Mouse (Mus musculus) intestine, embryonic 16.5 days (tissue): ENCODE results near the gene Rbm43. TPM values are rescaled to one million over a fixed set of nuclear protein-coding genes. Genes with fewer than 3 reads are reported as not detected.

Experiments
- ATAC-seq: fragments of 200-750 bp; cut with Nextera tagmentation; 2 replicates; pipeline ENCODE4 v1.8.0; 2017; ENCODE audit warnings: moderate TSS enrichment, moderate library complexity
- H3K27ac ChIP-seq: fragments of 300-500 bp; sonication (generic); 2 replicates; pipeline ENCODE4 v1.5.1; 2014; ENCODE audit warnings: mild to moderate bottlenecking, low read length
- H3K27me3 ChIP-seq: fragments of 300-500 bp; sonication (generic); replicated peaks from 2 replicates; pipeline ENCODE4 v1.6.1; 2014; ENCODE audit warnings: low read length, control low read depth, mixed read lengths; ENCODE audit not compliant: control insufficient read depth, insufficient read depth
- H3K36me3 ChIP-seq: fragments of 300-500 bp; sonication (generic); 2 replicates; pipeline ENCODE4 v1.6.1; 2014; ENCODE audit warnings: low read length, control low read depth; ENCODE audit not compliant: control insufficient read depth, insufficient read depth
- H3K4me1 ChIP-seq: fragments of 300-500 bp; sonication (generic); 2 replicates; pipeline ENCODE4 v1.6.1; 2014; ENCODE audit warnings: low read length, control low read depth, mixed read lengths; ENCODE audit not compliant: control insufficient read depth, insufficient read depth
- H3K4me2 ChIP-seq: fragments of 300-500 bp; sonication (generic); 2 replicates; pipeline ENCODE4 v1.6.1; 2014; ENCODE audit warnings: low read depth, low read length, control low read depth
- H3K4me3 ChIP-seq: fragments of 300-500 bp; sonication (generic); 2 replicates; pipeline ENCODE4 v1.5.1; 2014; ENCODE audit warnings: mild to moderate bottlenecking, low read length
- H3K9ac ChIP-seq: fragments of 300-500 bp; sonication (generic); 2 replicates; pipeline ENCODE4 v1.6.1; 2014; ENCODE audit warnings: low read depth, low read length
- H3K9me3 ChIP-seq: fragments of 300-500 bp; sonication (generic); 2 replicates; pipeline ENCODE4 v1.6.1; 2016; ENCODE audit warnings: low read length, control low read depth; ENCODE audit not compliant: control insufficient read depth
- WGBS: fragments of 180-500 bp; shearing (Covaris S2); extraction: QIAGEN DNeasy Blood & Tissue Kit; methylation state at CpG from one replicate; pipeline ENCODE4 v1.1.7; 2014; 5-methylcytosine and 5-hydroxymethylcytosine counted together
- polyA plus RNA-seq: library from polyadenylated mRNA; unstranded; fragments of >200 nt; fragmentation: Nextera tagmentation; extraction: Ambion mirVana; gene quantifications from 2 replicates; pipeline ENCODE4 v1.2.1, GENCODE M21; 2015

Rbm43 gene
- polyA plus RNA-seq, 1 experiment from 2014 or later = 9.3 TPM

DNA sequence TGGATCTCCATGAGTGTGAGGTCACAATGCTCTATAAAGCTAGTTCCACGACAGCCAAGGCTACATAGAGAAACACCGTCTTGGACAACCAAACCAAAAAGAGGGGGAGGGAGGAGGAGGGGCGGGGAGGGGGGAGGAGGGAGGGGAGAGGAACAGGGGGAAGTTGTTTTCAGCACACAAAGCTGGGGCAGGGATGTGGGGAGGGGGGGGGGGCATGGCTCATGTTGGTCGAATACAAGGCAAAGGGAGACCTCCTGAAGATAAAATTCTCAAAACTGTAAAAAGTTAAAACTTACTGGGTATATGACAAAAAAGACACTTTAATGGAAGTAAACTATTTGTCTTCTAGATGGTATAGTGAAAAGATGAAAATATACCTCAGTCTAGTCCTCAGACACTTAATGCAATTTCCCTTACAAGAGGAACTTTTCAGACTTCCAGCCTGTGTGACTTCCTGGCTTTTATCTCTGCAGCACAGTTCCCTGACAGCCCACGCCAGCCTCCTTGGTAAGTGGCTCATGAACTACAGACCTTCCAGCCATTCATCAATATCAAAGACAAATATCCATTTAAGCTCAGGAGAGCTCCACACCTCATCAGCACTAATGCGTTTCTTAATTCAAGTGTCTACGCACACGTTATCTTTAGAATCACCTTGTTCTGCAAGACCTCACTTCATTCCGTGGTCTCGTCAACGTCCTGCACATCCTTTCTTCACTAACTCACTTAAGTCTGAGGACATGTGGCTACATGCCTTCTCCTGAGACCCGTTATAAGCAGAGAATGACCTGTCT lies 1.4 kb downstream of the Rbm43 start:
- H3K9ac ChIP-seq = no peak overlapping the region
- H3K36me3 ChIP-seq = no peaks in the 10 kb centered on the region
- no peak overlapping the region for H3K27ac ChIP-seq
- peak overlapping the region; percentile 57 for H3K4me3 ChIP-seq
- peak overlapping the region; percentile 80 for H3K4me2 ChIP-seq
- H3K4me1 ChIP-seq = no peaks in the 10 kb centered on the region
- no peaks in the 10 kb centered on the region for H3K27me3 ChIP-seq
- H3K9me3 ChIP-seq = no peaks in the 10 kb centered on the region
- ATAC-seq = no peak
- 56% methylated on average over 12 of the region's 12 CpGs for WGBS

DNA sequence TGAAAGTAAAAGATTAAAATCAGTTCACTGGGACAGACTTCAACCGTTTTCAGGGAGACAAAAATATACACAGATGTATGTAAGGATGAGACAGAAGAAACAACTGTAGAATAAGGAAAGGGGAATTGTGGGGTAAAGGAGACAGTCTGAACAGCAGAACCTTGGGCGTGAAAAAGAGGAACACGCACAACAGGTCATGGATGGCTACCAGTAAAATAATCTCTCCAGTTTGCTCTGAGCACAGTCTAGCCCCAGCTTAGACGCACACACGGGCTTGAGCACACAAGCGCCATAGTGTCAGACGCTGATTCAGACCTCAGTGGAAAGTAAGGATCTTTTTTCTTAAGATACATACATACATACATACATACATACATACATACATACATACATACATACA lies 3.7 kb downstream of the Rbm43 start:
- Histone ChIP-seq H3K9ac (no peak overlapping the region), H3K4me3 (no peak overlapping the region), H3K9me3 (no peaks in the 10 kb centered on the region), H3K4me2 (no peak overlapping the region), H3K27ac (no peak overlapping the region), H3K27me3 (no peaks in the 10 kb centered on the region), H3K4me1 (no peaks in the 10 kb centered on the region), H3K36me3 (no peaks in the 10 kb centered on the region)
- ATAC-seq = no peak
- WGBS = 85% methylated on average over 7 of the region's 7 CpGs

DNA sequence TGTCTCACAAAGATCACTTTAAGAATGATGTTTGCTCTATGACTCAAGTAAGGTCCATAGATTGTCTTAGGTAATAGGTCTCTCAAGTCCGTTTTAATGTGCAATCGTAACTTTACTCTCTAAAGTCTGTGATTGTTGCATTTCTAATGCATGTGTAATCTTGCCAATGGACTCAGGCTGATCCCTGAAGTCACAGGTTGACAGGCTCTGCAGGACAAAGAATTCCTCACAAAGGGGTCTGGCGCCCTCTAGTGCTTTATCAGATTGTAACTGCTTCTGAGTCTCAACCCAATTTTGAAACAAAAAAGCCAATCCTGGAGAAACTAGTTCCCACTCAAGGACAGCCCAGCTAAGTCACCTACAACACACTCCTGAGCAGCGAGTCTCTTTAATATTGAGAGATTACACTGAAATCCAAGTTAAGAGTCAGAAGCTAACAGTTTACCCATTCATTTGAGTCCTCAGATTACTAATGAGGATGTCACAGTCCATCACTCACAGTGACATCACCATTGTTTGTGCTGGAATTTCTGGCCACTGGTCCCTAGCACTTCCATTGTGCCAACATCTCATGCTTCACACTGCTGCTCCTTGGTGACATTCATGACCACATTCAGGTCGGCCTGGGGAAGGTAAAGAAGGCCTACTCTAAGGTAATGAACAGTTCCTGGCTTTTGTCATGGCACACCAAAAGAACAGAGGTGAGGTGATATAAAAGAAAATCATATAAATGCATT lies 19.9 kb downstream of the Rbm43 start:
- Histone ChIP-seq H3K9ac (no peak overlapping the region), H3K4me2 (no peak overlapping the region), H3K4me3 (no peak overlapping the region), H3K9me3 (no peaks in the 10 kb centered on the region), H3K4me1 (peaks cover 6% of the 10 kb centered on the region; the same call in 1 of the 2 replicates), H3K36me3 (no peaks in the 10 kb centered on the region), H3K27me3 (no peaks in the 10 kb centered on the region), H3K27ac (no peak overlapping the region)
- WGBS = 16% methylated on average over 5 of the region's 5 CpGs
- peak; percentile 42; the same call in 1 of the 2 replicates for ATAC-seq

DNA sequence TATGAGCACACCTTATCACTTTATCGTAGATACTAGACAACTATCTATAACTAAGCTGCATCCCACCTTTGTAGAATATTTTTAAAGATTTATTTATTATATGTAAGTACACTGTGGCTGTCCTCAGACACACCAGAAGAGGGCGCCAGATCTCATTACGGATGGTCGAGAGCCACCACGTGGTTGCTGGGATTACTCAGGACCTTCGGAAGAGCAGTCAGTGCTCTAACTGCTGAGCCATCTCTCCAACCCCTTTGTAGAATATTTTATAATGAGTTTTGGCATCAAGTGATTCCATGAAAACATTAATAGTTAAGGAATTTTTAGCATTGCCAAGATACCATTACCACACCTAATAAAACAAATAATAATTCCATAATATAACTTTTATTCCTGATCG lies 20.4 kb downstream of the Rbm43 start:
- H3K36me3 ChIP-seq = no peaks in the 10 kb centered on the region
- H3K9me3 ChIP-seq = no peaks in the 10 kb centered on the region
- H3K4me1 ChIP-seq = peaks cover 6% of the 10 kb centered on the region; the same call in 1 of the 2 replicates
- no peak overlapping the region for H3K27ac ChIP-seq
- no peak overlapping the region for H3K9ac ChIP-seq
- ATAC-seq = no peak
- H3K4me3 ChIP-seq = no peak overlapping the region
- WGBS = 58% methylated on average over 7 of the region's 7 CpGs
- no peaks in the 10 kb centered on the region for H3K27me3 ChIP-seq
- no peak overlapping the region for H3K4me2 ChIP-seq

DNA sequence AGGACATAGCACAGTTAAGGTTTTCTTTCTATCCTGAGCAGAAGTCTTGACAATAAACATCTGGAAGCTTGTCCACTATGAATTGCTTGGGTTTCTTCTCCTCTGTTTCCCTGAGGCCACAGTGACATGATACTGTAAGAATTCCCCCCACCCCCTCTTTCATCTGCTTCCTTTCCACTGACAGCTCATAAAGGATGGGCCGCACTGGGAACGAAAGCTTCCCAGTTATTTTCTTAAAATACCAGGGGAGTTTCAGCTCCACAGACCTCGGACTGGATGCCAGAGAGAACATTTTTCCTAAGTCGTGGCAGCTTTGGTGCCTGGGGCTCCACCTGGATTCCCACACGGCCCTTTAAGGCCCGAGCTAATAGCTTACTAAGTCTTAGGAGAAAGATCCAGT lies 22.2 kb downstream of the Rbm43 start:
- no peaks in the 10 kb centered on the region for H3K36me3 ChIP-seq
- no peak overlapping the region for H3K4me3 ChIP-seq
- no peak overlapping the region for H3K9ac ChIP-seq
- peaks cover 6% of the 10 kb centered on the region; the same call in 1 of the 2 replicates for H3K4me1 ChIP-seq
- peak overlapping the region; percentile 61 for H3K27ac ChIP-seq
- H3K27me3 ChIP-seq = no peaks in the 10 kb centered on the region
- no peaks in the 10 kb centered on the region for H3K9me3 ChIP-seq
- 0 out of 2 replicates have a peak overlapping the region, but pooled peaks have one; percentile 19 for H3K4me2 ChIP-seq
- 0 out of 2 replicates have a peak, but pooled peaks have one; percentile 28 for ATAC-seq
- 31% methylated on average over 6 of the region's 6 CpGs for WGBS

DNA sequence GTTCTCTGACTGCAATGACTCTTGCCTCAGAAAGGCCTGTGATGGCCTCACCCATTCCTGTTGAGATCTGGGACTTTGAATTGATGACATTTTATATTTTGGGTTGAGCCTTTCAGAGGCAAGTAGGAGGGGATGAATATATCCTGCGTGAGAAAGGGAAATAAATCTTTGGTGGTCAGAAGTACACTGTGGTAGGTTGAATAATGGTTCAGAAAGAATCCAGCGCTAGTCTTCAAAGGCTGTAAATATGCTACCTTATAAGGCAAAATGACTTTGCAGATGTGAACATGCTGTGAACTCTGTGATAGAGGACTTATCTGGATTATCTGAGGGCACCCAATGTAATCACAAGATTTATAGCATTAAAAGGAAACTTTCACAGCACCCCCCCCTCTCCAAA lies 23.1 kb downstream of the Rbm43 start:
- Histone ChIP-seq H3K4me2 (no peak overlapping the region), H3K27ac (no peak overlapping the region; the same call in 1 of the 2 replicates), H3K9ac (no peak overlapping the region), H3K36me3 (no peaks in the 10 kb centered on the region), H3K27me3 (no peaks in the 10 kb centered on the region), H3K4me3 (no peak overlapping the region), H3K9me3 (no peaks in the 10 kb centered on the region), H3K4me1 (peaks cover 6% of the 10 kb centered on the region; the same call in 1 of the 2 replicates)
- ATAC-seq = no peak
- WGBS = 54% methylated on average over 2 of the region's 2 CpGs

DNA sequence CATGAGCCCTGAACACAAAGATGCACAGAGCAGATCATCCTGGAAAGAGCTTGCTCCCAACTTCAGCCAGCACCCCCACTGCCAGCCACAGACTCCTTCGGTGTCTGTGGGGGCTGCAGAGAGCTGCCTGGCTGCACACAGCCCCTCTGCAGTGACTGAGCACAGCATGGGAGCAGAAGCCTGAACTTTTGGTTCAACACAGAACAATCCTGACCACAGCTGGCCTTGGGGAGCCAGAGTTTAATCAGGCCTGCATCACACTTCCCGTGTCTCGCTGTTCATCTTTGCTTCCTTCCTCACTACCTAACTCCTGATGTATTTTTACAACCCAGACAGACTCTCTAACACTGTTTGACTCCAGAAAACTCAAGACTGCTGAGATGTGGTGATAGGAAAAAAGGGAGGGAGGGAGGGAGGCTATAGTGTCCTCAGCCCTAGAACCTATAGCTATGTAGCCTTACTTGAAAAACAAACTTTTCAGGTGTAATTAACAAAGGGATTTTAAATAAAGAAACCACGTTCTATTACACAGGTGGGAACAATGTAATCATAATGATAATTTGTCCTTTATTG lies 27.3 kb downstream of the Rbm43 start:
- 58% methylated on average over 4 of the region's 4 CpGs for WGBS
- no peak overlapping the region for H3K4me2 ChIP-seq
- no peak overlapping the region for H3K27ac ChIP-seq
- no peak overlapping the region for H3K4me3 ChIP-seq
- H3K27me3 ChIP-seq = no peaks in the 10 kb centered on the region
- H3K9ac ChIP-seq = no peak overlapping the region
- no peaks in the 10 kb centered on the region for H3K9me3 ChIP-seq
- ATAC-seq = no peak
- peaks cover 3% of the 10 kb centered on the region; the same call in 1 of the 2 replicates for H3K4me1 ChIP-seq
- H3K36me3 ChIP-seq = no peaks in the 10 kb centered on the region

DNA sequence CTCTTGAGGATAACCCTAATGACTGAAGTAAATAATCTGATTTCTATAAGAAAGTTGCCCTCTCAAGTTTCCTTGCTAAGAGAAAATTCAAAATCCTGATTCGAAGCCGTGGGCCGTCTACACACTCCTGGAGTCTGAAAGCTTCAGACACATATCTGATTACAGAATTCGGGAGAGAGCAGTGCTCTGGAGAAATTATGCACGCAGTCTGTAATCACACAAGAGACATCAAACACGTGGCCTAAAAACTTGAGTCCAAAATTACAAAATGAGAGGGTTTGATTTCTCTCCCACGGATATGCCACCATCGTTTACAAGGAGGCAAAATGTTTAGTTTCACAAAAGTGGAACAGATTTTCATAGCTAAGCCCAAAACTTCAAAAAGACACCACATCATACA lies 29.3 kb downstream of the Rbm43 start:
- WGBS = 73% methylated on average over 8 of the region's 8 CpGs
- Histone ChIP-seq H3K27ac (no peak overlapping the region), H3K9ac (no peak overlapping the region), H3K9me3 (no peaks in the 10 kb centered on the region), H3K4me1 (no peaks in the 10 kb centered on the region), H3K36me3 (no peaks in the 10 kb centered on the region), H3K4me2 (no peak overlapping the region), H3K27me3 (no peaks in the 10 kb centered on the region), H3K4me3 (no peak overlapping the region)
- no peak for ATAC-seq

DNA sequence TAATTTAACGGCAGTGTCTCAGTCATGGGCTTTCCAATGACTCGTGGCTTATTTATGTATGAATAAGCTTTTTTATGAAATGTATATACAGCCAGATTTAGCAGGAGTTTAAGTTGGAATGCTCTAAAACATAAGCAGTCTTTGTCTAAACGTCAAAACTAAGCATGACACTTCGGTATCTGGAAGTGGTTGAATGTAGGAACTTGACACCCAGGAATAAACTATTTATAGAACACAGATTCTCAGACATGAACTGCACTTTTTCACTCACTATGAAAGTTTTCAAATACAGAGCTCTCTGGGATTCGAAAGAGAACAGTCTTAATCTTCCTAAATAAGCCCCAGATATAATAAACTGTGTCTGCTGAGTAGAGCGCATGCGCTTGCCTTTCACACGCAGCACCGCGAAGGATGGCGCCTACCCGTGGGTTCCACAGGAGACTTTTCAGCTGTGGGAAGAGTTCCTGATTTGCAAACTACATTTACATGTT lies 42.5 kb downstream of the Rbm43 start:
- Histone ChIP-seq H3K9me3 (no peaks in the 10 kb centered on the region), H3K27ac (peak overlapping the region; percentile 48; the same call in 1 of the 2 replicates), H3K4me2 (no peak overlapping the region), H3K27me3 (no peaks in the 10 kb centered on the region), H3K9ac (no peak overlapping the region), H3K4me1 (no peaks in the 10 kb centered on the region), H3K4me3 (no peak overlapping the region), H3K36me3 (no peaks in the 10 kb centered on the region)
- peak; percentile 42 for ATAC-seq
- 49% methylated on average over 12 of the region's 12 CpGs for WGBS
